Mouse (Mus musculus) neural tube, embryonic 11.5 days (tissue): ENCODE results near the gene Rufy2. TPM values are rescaled to one million over a fixed set of nuclear protein-coding genes. Genes with fewer than 3 reads are reported as not detected.
A peak's percentile ranks its signal among the peaks of the same experiment; 100 is the strongest.

Experiments used
- ATAC-seq: fragments of 200-750 bp; cut with Nextera tagmentation; 2 replicates; pipeline ENCODE4 v1.8.0; 2017; ENCODE audit warnings: moderate number of reproducible peaks, mild to moderate bottlenecking, moderate TSS enrichment, moderate library complexity; ENCODE audit not compliant: insufficient read depth, low FRiP score, low TSS enrichment
- DNase-seq: peaks from one replicate; pipeline ENCODE4 v3.0.0-alpha.2; 2015; ENCODE audit warnings: low spot score
- H3K27ac ChIP-seq: fragments of 300-500 bp; sonication (generic); 2 replicates; pipeline ENCODE4 v1.5.1; 2014; ENCODE audit warnings: low read depth, mild to moderate bottlenecking, low read length
- H3K27me3 ChIP-seq: fragments of 300-500 bp; sonication (generic); 2 replicates; pipeline ENCODE4 v1.6.1; 2014; ENCODE audit warnings: mild to moderate bottlenecking, low read length, mixed read lengths; ENCODE audit not compliant: control insufficient read depth, insufficient read depth
- H3K36me3 ChIP-seq: fragments of 300-500 bp; sonication (generic); 2 replicates; pipeline ENCODE4 v1.6.1; 2014; ENCODE audit warnings: mild to moderate bottlenecking, low read length, moderate library complexity, mixed read lengths; ENCODE audit not compliant: control insufficient read depth, insufficient read depth
- H3K4me1 ChIP-seq: fragments of 300-500 bp; sonication (generic); 2 replicates; pipeline ENCODE4 v1.6.1; 2014; ENCODE audit warnings: low read length, mixed read lengths; ENCODE audit not compliant: control insufficient read depth, insufficient read depth
- H3K4me2 ChIP-seq: fragments of 300-500 bp; sonication (generic); 2 replicates; pipeline ENCODE4 v1.6.1; 2014; ENCODE audit warnings: low read depth, mild to moderate bottlenecking, moderate library complexity
- H3K4me3 ChIP-seq: fragments of 300-500 bp; sonication (generic); 2 replicates; pipeline ENCODE4 v1.5.1; 2014; ENCODE audit warnings: low read depth, low read length
- H3K9ac ChIP-seq: fragments of 300-500 bp; sonication (generic); 2 replicates; pipeline ENCODE4 v1.6.1; 2014; ENCODE audit warnings: mild to moderate bottlenecking, low read length
- H3K9me3 ChIP-seq: fragments of 300-500 bp; sonication (generic); 2 replicates; pipeline ENCODE4 v1.6.1; 2016; ENCODE audit warnings: low read length; ENCODE audit not compliant: control insufficient read depth
- WGBS: fragments of 180-500 bp; shearing (Covaris S2); extraction: QIAGEN DNeasy Blood & Tissue Kit; methylation state at CpG from one replicate; pipeline ENCODE4 v1.1.7; 2014; 5-methylcytosine and 5-hydroxymethylcytosine counted together
- polyA plus RNA-seq: library from polyadenylated mRNA; unstranded; fragments of >200 nt; fragmentation: Nextera tagmentation; extraction: Ambion mirVana; gene quantifications from 2 replicates; pipeline ENCODE4 v1.2.1, GENCODE M21; 2014

The Rufy2 gene
- polyA plus RNA-seq, 1 experiment from 2014 or later = 22.7 TPM

GRCm38 (mm10) chr10:63063365-63063764 is 83.3 kb downstream of the Rufy2 start:
- no peak overlapping the region for H3K27ac ChIP-seq
- H3K4me2 ChIP-seq = no peak overlapping the region
- H3K9ac ChIP-seq = no peak overlapping the region
- DNase-seq (no peak), ATAC-seq (no peak)
- no peaks in the 10 kb centered on the region for H3K9me3 ChIP-seq
- H3K4me3 ChIP-seq = no peak overlapping the region
- H3K4me1 ChIP-seq = no peaks in the 10 kb centered on the region
- no peaks in the 10 kb centered on the region for H3K27me3 ChIP-seq
- H3K36me3 ChIP-seq = no peaks in the 10 kb centered on the region
- 75% methylated on average over 7 of the region's 7 CpGs for WGBS

- Histone ChIP-seq H3K27ac (no peak overlapping the region), H3K27me3 (no peaks in the 10 kb centered on the region), H3K4me2 (no peak overlapping the region), H3K4me1 (no peaks in the 10 kb centered on the region), H3K4me3 (no peak overlapping the region), H3K9me3 (no peaks in the 10 kb centered on the region), H3K9ac (no peak overlapping the region), H3K36me3 (no peaks in the 10 kb centered on the region)
- DNase-seq (no peak), ATAC-seq (no peak)
- WGBS = 87% methylated on average over 9 of the region's 9 CpGs
These were observed 84.5 kb downstream of the Rufy2 start for GRCm38 (mm10) chr10:63064516-63064915.

GRCm38 (mm10) chr10:63065561-63065960 is 85.5 kb downstream of the Rufy2 start:
- Histone ChIP-seq H3K9me3 (no peaks in the 10 kb centered on the region), H3K4me1 (no peaks in the 10 kb centered on the region), H3K27ac (no peak overlapping the region), H3K4me3 (no peak overlapping the region), H3K9ac (no peak overlapping the region), H3K36me3 (no peaks in the 10 kb centered on the region), H3K4me2 (no peak overlapping the region), H3K27me3 (no peaks in the 10 kb centered on the region)
- no peak for ATAC-seq
- no peak for DNase-seq
- WGBS = 64% methylated on average over 8 of the region's 8 CpGs

- Histone ChIP-seq H3K36me3 (no peaks in the 10 kb centered on the region), H3K9ac (no peak overlapping the region), H3K9me3 (no peaks in the 10 kb centered on the region), H3K4me1 (no peaks in the 10 kb centered on the region), H3K27me3 (no peaks in the 10 kb centered on the region), H3K4me2 (no peak overlapping the region), H3K27ac (no peak overlapping the region), H3K4me3 (no peak overlapping the region)
- 10% methylated on average over 5 of the region's 5 CpGs for WGBS
- ATAC-seq (peak; percentile 72; the same call in 1 of the 2 replicates), DNase-seq (peak; percentile 79)
These were observed 86.0 kb downstream of the Rufy2 start for GRCm38 (mm10) chr10:63065988-63066387.

Other genes starting within 250 kb of the Rufy2 start
- gene Ccar1, start 187.9 kb upstream of the Rufy2 start, polyA plus RNA-seq = 154 and 167 TPM in 2 replicates
- gene Tet1, start 71.2 kb upstream of the Rufy2 start, polyA plus RNA-seq = 30.1 and 30.4 TPM in 2 replicates
- gene Slc25a16, start 59.6 kb upstream of the Rufy2 start, polyA plus RNA-seq = 11.6 and 12.1 TPM in 2 replicates
- 23.3 and 27.5 TPM in 2 replicates for gene Dna2, start 33.2 kb upstream of the Rufy2 start, polyA plus RNA-seq
- gene Hnrnph3, start 44.0 kb downstream of the Rufy2 start, polyA plus RNA-seq = 147 and 159 TPM in 2 replicates
- gene Pbld2, start 44.1 kb downstream of the Rufy2 start, polyA plus RNA-seq = 0.55 and 1.4 TPM in 2 replicates
- 0.99 and 1.4 TPM in 2 replicates for gene Pbld1, start 79.9 kb downstream of the Rufy2 start, polyA plus RNA-seq
- gene Atoh7, start 119.4 kb downstream of the Rufy2 start, polyA plus RNA-seq = 0.49 and 0.89 TPM in 2 replicates
- gene Mypn, start 223.7 kb downstream of the Rufy2 start, polyA plus RNA-seq = 0.28 and 0.90 TPM in 2 replicates